ENCODE assay signal across 13 mouse cellular contexts in genomic region chr15:81943176-81943749, GRCm38 (mm10). TPM values are rescaled to one million over a fixed set of nuclear protein-coding genes. Genes with fewer than 3 reads are reported as not detected.
DNase-seq lines count a peak whose midpoint lies in the region; ATAC-seq lines count a peak whose summit lies in the region.
"Had no signal": no experiment of that assay in that cellular context is flagged by ENCODE, and none has a peak within 500 bp of the region (broad histone marks: within the 10 kb centered on the region; RNA-seq: fewer than 3 reads in every experiment).

No protein-coding gene starts in this region.

- 11% methylated on average over 9 of the region's 9 CpGs for WGBS in midbrain, embryonic 10.5 days
- 8% methylated on average over 9 of the region's 9 CpGs for WGBS in midbrain, embryonic 15.5 days
- 15% methylated on average over 9 of the region's 9 CpGs for WGBS in forebrain, embryonic 15.5 days
- WGBS in midbrain, embryonic 12.5 days: 6% methylated on average over 9 of the region's 9 CpGs

- peak overlapping the region; percentile 37 for H3K4me3 ChIP-seq in midbrain, embryonic 10.5 days
- H3K4me3 ChIP-seq in midbrain, embryonic 15.5 days: no peak overlapping the region
- no peak overlapping the region for H3K4me3 ChIP-seq in forebrain, embryonic 15.5 days
- no peak overlapping the region for H3K4me3 ChIP-seq in midbrain, embryonic 12.5 days
- H3K4me3 ChIP-seq: myocyte had no signal

- DNase-seq in midbrain, embryonic 10.5 days (ENCODE audit: low spot score): peak; percentile 89
- no peak for DNase-seq in right cerebral cortex, postnatal 4 days
- no peak for DNase-seq in lung, postnatal 25 days (ENCODE audit: low spot score)
- DNase-seq in layer of hippocampus, adult 11-12 months (ENCODE audit: low spot score): no peak
- DNase-seq: gastrocnemius, postnatal 25 days; heart, postnatal 36 days; kidney, postnatal 36 days had no signal

- H3K4me1 ChIP-seq in midbrain, embryonic 10.5 days: peaks cover 37% of the 10 kb centered on the region
- peaks cover 19% of the 10 kb centered on the region for H3K4me1 ChIP-seq in midbrain, embryonic 15.5 days
- peaks cover 21% of the 10 kb centered on the region for H3K4me1 ChIP-seq in forebrain, embryonic 15.5 days
- peaks cover 16% of the 10 kb centered on the region for H3K4me1 ChIP-seq in midbrain, embryonic 12.5 days

- H3K4me2 ChIP-seq in midbrain, embryonic 15.5 days: no peak overlapping the region
- no peak overlapping the region for H3K4me2 ChIP-seq in forebrain, embryonic 15.5 days (replicated peaks)
- H3K4me2 ChIP-seq in midbrain, embryonic 12.5 days (replicated peaks): peak overlapping the region; percentile 23

- peak overlapping the region; percentile 86 for H3K27ac ChIP-seq in midbrain, embryonic 10.5 days (replicated peaks)
- H3K27ac ChIP-seq in midbrain, embryonic 15.5 days: no peak overlapping the region
- no peak overlapping the region for H3K27ac ChIP-seq in forebrain, embryonic 15.5 days (replicated peaks)
- H3K27ac ChIP-seq in midbrain, embryonic 12.5 days (replicated peaks): peak overlapping the region; percentile 78

- H3K36me3 ChIP-seq in midbrain, embryonic 10.5 days: peaks cover 8% of the 10 kb centered on the region
- H3K36me3 ChIP-seq in midbrain, embryonic 15.5 days (replicated peaks): peaks cover 14% of the 10 kb centered on the region; the same call in 1 of the 2 replicates
- peaks cover 12% of the 10 kb centered on the region for H3K36me3 ChIP-seq in forebrain, embryonic 15.5 days
- H3K36me3 ChIP-seq in midbrain, embryonic 12.5 days: peaks cover 4% of the 10 kb centered on the region

- no peaks in the 10 kb centered on the region for H3K9me3 ChIP-seq in midbrain, embryonic 10.5 days (replicated peaks)
- H3K9me3 ChIP-seq in midbrain, embryonic 15.5 days: no peaks in the 10 kb centered on the region
- H3K9me3 ChIP-seq in forebrain, embryonic 15.5 days: no peaks in the 10 kb centered on the region
- no peaks in the 10 kb centered on the region for H3K9me3 ChIP-seq in midbrain, embryonic 12.5 days

- ATAC-seq in midbrain, embryonic 15.5 days (replicated peaks): no peak
- ATAC-seq in forebrain, embryonic 15.5 days (replicated peaks): 0 out of 2 replicates have a peak, but pooled peaks have one; percentile 14
- peak; percentile 75 for ATAC-seq in midbrain, embryonic 12.5 days (ENCODE audit: low FRiP score, low read depth)
- no peak for ATAC-seq in CD4-positive, CD25-positive, alpha-beta regulatory T cell, adult 4 months

- peaks cover 1% of the 10 kb centered on the region; the same call in 1 of the 2 replicates for H3K27me3 ChIP-seq in midbrain, embryonic 10.5 days (ENCODE audit: low read depth, poor library complexity, severe bottlenecking)
- no peaks in the 10 kb centered on the region for H3K27me3 ChIP-seq in midbrain, embryonic 15.5 days (replicated peaks)
- H3K27me3 ChIP-seq in forebrain, embryonic 15.5 days: no peaks in the 10 kb centered on the region
- peaks cover 5% of the 10 kb centered on the region; the same call in 1 of the 2 replicates for H3K27me3 ChIP-seq in midbrain, embryonic 12.5 days

- H3K9ac ChIP-seq in midbrain, embryonic 15.5 days: no peak overlapping the region
- no peak overlapping the region for H3K9ac ChIP-seq in forebrain, embryonic 15.5 days (replicated peaks)
- no peak overlapping the region for H3K9ac ChIP-seq in midbrain, embryonic 12.5 days (replicated peaks)

RNA-seq across cellular contexts. Expression of gene Csdc2, which starts 6.7 kb away (rescaled TPM):
- 13.8 and 20.6 TPM in 2 replicates for polyA plus RNA-seq in midbrain, embryonic 10.5 days (2016; fragmentation: Nextera tagmentation; extraction: Ambion mirVana)
- polyA plus RNA-seq in midbrain, embryonic 15.5 days (2015; fragmentation: Nextera tagmentation; extraction: Ambion mirVana): 248 and 250 TPM in 2 replicates
- polyA plus RNA-seq in forebrain, embryonic 15.5 days (2015; fragmentation: Nextera tagmentation; extraction: Ambion mirVana): 130 and 133 TPM in 2 replicates
- 38.0 and 40.2 TPM in 2 replicates for polyA plus RNA-seq in midbrain, embryonic 12.5 days (2016; fragmentation: Nextera tagmentation; extraction: Ambion mirVana)
- polyA plus RNA-seq in CD4-positive, CD25-positive, alpha-beta regulatory T cell, adult 4 months (2017; shearing (Covaris generic)): not detected

RNA-seq across cellular contexts. Expression of gene Polr3h, which starts 17.2 kb away (rescaled TPM):
- polyA plus RNA-seq in midbrain, embryonic 10.5 days (2016; fragmentation: Nextera tagmentation; extraction: Ambion mirVana): 76.2 and 80.8 TPM in 2 replicates
- polyA plus RNA-seq in midbrain, embryonic 15.5 days (2015; fragmentation: Nextera tagmentation; extraction: Ambion mirVana): 81.5 and 83.1 TPM in 2 replicates
- polyA plus RNA-seq in forebrain, embryonic 15.5 days (2015; fragmentation: Nextera tagmentation; extraction: Ambion mirVana): 89.8 and 91.2 TPM in 2 replicates
- polyA plus RNA-seq in midbrain, embryonic 12.5 days (2016; fragmentation: Nextera tagmentation; extraction: Ambion mirVana): 60.8 and 71.6 TPM in 2 replicates
- polyA plus RNA-seq in CD4-positive, CD25-positive, alpha-beta regulatory T cell, adult 4 months (2017; shearing (Covaris generic)): 10 to 100 TPM; 22.0 to 26.3 TPM

RNA-seq across cellular contexts. Expression of gene Pmm1, which starts 17.5 kb away (rescaled TPM):
- polyA plus RNA-seq in midbrain, embryonic 10.5 days (2016; fragmentation: Nextera tagmentation; extraction: Ambion mirVana): 31.9 and 34.9 TPM in 2 replicates
- 84.3 and 89.9 TPM in 2 replicates for polyA plus RNA-seq in midbrain, embryonic 15.5 days (2015; fragmentation: Nextera tagmentation; extraction: Ambion mirVana)
- 82.5 and 84.5 TPM in 2 replicates for polyA plus RNA-seq in forebrain, embryonic 15.5 days (2015; fragmentation: Nextera tagmentation; extraction: Ambion mirVana)
- polyA plus RNA-seq in midbrain, embryonic 12.5 days (2016; fragmentation: Nextera tagmentation; extraction: Ambion mirVana): 26.6 and 30.4 TPM in 2 replicates
- 10 to 100 TPM; 11.4 to 14.4 TPM for polyA plus RNA-seq in CD4-positive, CD25-positive, alpha-beta regulatory T cell, adult 4 months (2017; shearing (Covaris generic))

RNA-seq across cellular contexts. Expression of gene 1700029P11Rik, which starts 37.1 kb away (rescaled TPM):
- not detected in 2 replicates for polyA plus RNA-seq in midbrain, embryonic 10.5 days (2016; fragmentation: Nextera tagmentation; extraction: Ambion mirVana)
- not detected in 2 replicates for polyA plus RNA-seq in midbrain, embryonic 15.5 days (2015; fragmentation: Nextera tagmentation; extraction: Ambion mirVana)
- not detected in 2 replicates for polyA plus RNA-seq in forebrain, embryonic 15.5 days (2015; fragmentation: Nextera tagmentation; extraction: Ambion mirVana)
- polyA plus RNA-seq in midbrain, embryonic 12.5 days (2016; fragmentation: Nextera tagmentation; extraction: Ambion mirVana): not detected in 2 replicates
- not detected for polyA plus RNA-seq in CD4-positive, CD25-positive, alpha-beta regulatory T cell, adult 4 months (2017; shearing (Covaris generic))
- polyA plus RNA-seq: lung, embryonic 16.5 days; myocyte had no signal

RNA-seq across cellular contexts. Expression of gene Xrcc6, which starts 44.4 kb away (rescaled TPM):
- polyA plus RNA-seq in midbrain, embryonic 10.5 days (2016; fragmentation: Nextera tagmentation; extraction: Ambion mirVana): 68.6 and 75.1 TPM in 2 replicates
- polyA plus RNA-seq in midbrain, embryonic 15.5 days (2015; fragmentation: Nextera tagmentation; extraction: Ambion mirVana): 43.1 and 46.7 TPM in 2 replicates
- 58.9 and 59.5 TPM in 2 replicates for polyA plus RNA-seq in forebrain, embryonic 15.5 days (2015; fragmentation: Nextera tagmentation; extraction: Ambion mirVana)
- 50.2 and 50.5 TPM in 2 replicates for polyA plus RNA-seq in midbrain, embryonic 12.5 days (2016; fragmentation: Nextera tagmentation; extraction: Ambion mirVana)
- 10 to 100 TPM; 56.5 to 73.1 TPM for polyA plus RNA-seq in CD4-positive, CD25-positive, alpha-beta regulatory T cell, adult 4 months (2017; shearing (Covaris generic))

Comparison
In these comparisons a context has a peak if more than half of its experiments do, and no peak if none do; other contexts are left out.
1. H3K27ac ChIP-seq: peak in midbrain, embryonic 10.5 days (single experiment) and midbrain, embryonic 12.5 days (single experiment); none in midbrain, embryonic 15.5 days (single experiment) and forebrain, embryonic 15.5 days (single experiment).
2. ATAC-seq: peak in forebrain, embryonic 15.5 days (single experiment) and midbrain, embryonic 12.5 days (single experiment); none in midbrain, embryonic 15.5 days (single experiment) and CD4-positive, CD25-positive, alpha-beta regulatory T cell, adult 4 months (single experiment).
3. RNA of gene Csdc2, which starts 6.7 kb away (polyA plus RNA-seq): 248 to 250 TPM in midbrain, embryonic 15.5 days, 130 to 133 TPM in forebrain, embryonic 15.5 days, 38.0 to 40.2 TPM in midbrain, embryonic 12.5 days and 13.8 to 20.6 TPM in midbrain, embryonic 10.5 days; not detected in CD4-positive, CD25-positive, alpha-beta regulatory T cell, adult 4 months; every median in the first group is over 10 times any median in the second.